In the genomic region with DNA sequence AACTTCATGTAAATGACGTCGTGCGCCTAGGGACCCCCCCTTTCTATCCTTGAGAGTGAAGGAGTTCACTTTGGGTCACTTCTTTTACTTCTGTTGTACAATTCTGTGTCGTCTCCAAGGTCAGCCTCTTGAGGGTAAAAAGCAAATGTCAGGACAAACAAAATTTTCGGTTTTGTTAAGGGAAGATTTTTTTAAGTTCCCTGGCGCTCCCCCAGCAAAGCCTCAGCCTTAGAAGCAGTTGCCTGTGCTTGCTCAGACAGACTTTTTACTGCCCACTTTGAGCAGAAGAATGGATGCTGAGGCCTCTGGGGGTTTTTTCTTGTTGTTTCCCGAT, we compare ENCODE assay signal across 8 mouse cellular contexts. TPM values are rescaled to one million over a fixed set of nuclear protein-coding genes. Genes with fewer than 3 reads are reported as not detected.
DNase-seq lines count a peak whose midpoint lies in the region; ATAC-seq and TF ChIP-seq lines count a peak whose summit lies in the region.

No protein-coding gene starts in this region.

- ATAC-seq in heart, embryonic 11.5 days (replicated peaks; ENCODE audit: insufficient number of reproducible peaks, low FRiP score, low TSS enrichment): no peak
- ATAC-seq in hindbrain, embryonic 13.5 days (ENCODE audit: low FRiP score): no peak

- no peak for DNase-seq in heart, postnatal 14 days
- DNase-seq in lung, postnatal 14 days: peak; percentile 30
- DNase-seq in T-cell, adult 2 months (ENCODE audit: low spot score): no peak
- DNase-seq in right cerebral cortex, postnatal 4 days: no peak
- DNase-seq in cerebellum, postnatal 36 days: no peak

- TF ChIP-seq CTCF in bone marrow, adult 2 months (IDR thresholded peaks at IDR 0.05; ENCODE audit: control insufficient read depth, insufficient read depth, low read length): no peak

- peaks cover 27% of the 10 kb centered on the region for H3K4me1 ChIP-seq in heart, embryonic 11.5 days (ENCODE audit: control insufficient read depth, insufficient read depth, low read length)
- peaks cover 7% of the 10 kb centered on the region; the same call in 1 of the 2 replicates for H3K4me1 ChIP-seq in bone marrow, adult 2 months (ENCODE audit: control insufficient read depth, insufficient read depth, low read length)
- peaks cover 45% of the 10 kb centered on the region for H3K4me1 ChIP-seq in hindbrain, embryonic 13.5 days (replicated peaks)

- peak overlapping the region; percentile 70 for H3K27ac ChIP-seq in heart, embryonic 11.5 days (ENCODE audit: low read depth, low read length)
- H3K27ac ChIP-seq in bone marrow, adult 2 months (ENCODE audit: control insufficient read depth, insufficient read depth, low read depth, low read length, poor library complexity): peak overlapping the region; percentile 76
- H3K27ac ChIP-seq in hindbrain, embryonic 13.5 days: peak overlapping the region; percentile 80

- WGBS in heart, embryonic 11.5 days (ENCODE audit: insufficient replicate concordance): 5% methylated on average over 7 of the region's 7 CpGs
- WGBS in bone marrow, adult 2 months: under 1% methylated on average over 7 of the region's 7 CpGs
- under 1% methylated on average over 7 of the region's 7 CpGs for WGBS in hindbrain, embryonic 13.5 days

- H3K9ac ChIP-seq in heart, embryonic 11.5 days (ENCODE audit: low read depth, low read length): peak overlapping the region; percentile 96
- peak overlapping the region; percentile 95 for H3K9ac ChIP-seq in hindbrain, embryonic 13.5 days

- intact Hi-C loops in heart, postnatal 14 days (cut with DNase I): loop anchor here (1.0 to 5.0 kb wide), 3 partner anchors 16 to 74 kb away; no protein-coding TSS in a partner anchor

- H3K4me3 ChIP-seq in heart, embryonic 11.5 days (ENCODE audit: low read depth, low read length): peak overlapping the region; percentile 90
- peak overlapping the region; percentile 69 for H3K4me3 ChIP-seq in bone marrow, adult 2 months (replicated peaks; ENCODE audit: control insufficient read depth, low read depth, low read length)
- H3K4me3 ChIP-seq in hindbrain, embryonic 13.5 days: peak overlapping the region; percentile 89

- H3K27me3 ChIP-seq in heart, embryonic 11.5 days (ENCODE audit: control insufficient read depth, insufficient read depth, low read length): no peaks in the 10 kb centered on the region; the same call in 1 of the 2 replicates
- no peaks in the 10 kb centered on the region for H3K27me3 ChIP-seq in hindbrain, embryonic 13.5 days

- peak overlapping the region; percentile 68 for H3K4me2 ChIP-seq in heart, embryonic 11.5 days
- peak overlapping the region; percentile 90 for H3K4me2 ChIP-seq in hindbrain, embryonic 13.5 days

- no peaks in the 10 kb centered on the region for H3K36me3 ChIP-seq in heart, embryonic 11.5 days (ENCODE audit: control insufficient read depth, insufficient read depth, low read length)
- H3K36me3 ChIP-seq in hindbrain, embryonic 13.5 days: no peaks in the 10 kb centered on the region

- H3K9me3 ChIP-seq in heart, embryonic 11.5 days (replicated peaks; ENCODE audit: control insufficient read depth, low read length): no peaks in the 10 kb centered on the region
- H3K9me3 ChIP-seq in hindbrain, embryonic 13.5 days: no peaks in the 10 kb centered on the region

- no peak for TF ChIP-seq POLR2A in bone marrow, adult 2 months (IDR thresholded peaks at IDR 0.05; ENCODE audit: borderline replicate concordance, control insufficient read depth, low read depth, low read length)

RNA-seq across cellular contexts. Expression of a gene that starts 0.7 kb away (rescaled TPM):
- 21.3 and 27.2 TPM in 2 replicates for polyA plus RNA-seq in heart, embryonic 11.5 days (2014; fragmentation: Nextera tagmentation; extraction: Ambion mirVana)
- 100 to 1,000 TPM; 323 to 335 TPM for total RNA-seq in heart, postnatal 14 days (2021)
- 14.1 and 29.4 TPM in 2 replicates for polyA plus RNA-seq in bone marrow, adult 2 months (2011; ENCODE audit: insufficient read depth, insufficient read length, low replicate concordance, missing spikeins)
- polyA plus RNA-seq in hindbrain, embryonic 13.5 days (2015; fragmentation: Nextera tagmentation; extraction: Ambion mirVana): 43.0 and 46.2 TPM in 2 replicates

RNA-seq across cellular contexts. Expression of a gene that starts 21.0 kb away (rescaled TPM):
- polyA plus RNA-seq in heart, embryonic 11.5 days (2014; fragmentation: Nextera tagmentation; extraction: Ambion mirVana): 101 and 106 TPM in 2 replicates
- 1 to 10 TPM in 1 of 2 experiments, under 1 TPM in 1; 0.49 to 1.0 TPM for total RNA-seq in heart, postnatal 14 days (2021)
- polyA plus RNA-seq in bone marrow, adult 2 months (2011; ENCODE audit: insufficient read depth, insufficient read length, low replicate concordance, missing spikeins): not detected in 2 replicates
- polyA plus RNA-seq in hindbrain, embryonic 13.5 days (2015; fragmentation: Nextera tagmentation; extraction: Ambion mirVana): 106 and 109 TPM in 2 replicates

Comparison
In these comparisons a context has a peak if more than half of its experiments do, and no peak if none do; other contexts are left out.
1. RNA of a gene that starts 21.0 kb away (polyA plus RNA-seq): 106 to 109 TPM in hindbrain, embryonic 13.5 days and 101 to 106 TPM in heart, embryonic 11.5 days; not detected in bone marrow, adult 2 months; every median in the first group is over 10 times any median in the second.
2. Peak in every context shown above with its lines, with median percentiles within 50 percentile points of each other: H3K27ac ChIP-seq and H3K4me3 ChIP-seq.